Mouse (Mus musculus): Measurements from ENCODE around the gene Kcng4. TPM values are rescaled to one million over a fixed set of nuclear protein-coding genes. Genes with fewer than 3 reads are reported as not detected.

Gene Kcng4
- polyA plus RNA-seq, 1 experiment from 2014 or later, result not detected

DNA sequence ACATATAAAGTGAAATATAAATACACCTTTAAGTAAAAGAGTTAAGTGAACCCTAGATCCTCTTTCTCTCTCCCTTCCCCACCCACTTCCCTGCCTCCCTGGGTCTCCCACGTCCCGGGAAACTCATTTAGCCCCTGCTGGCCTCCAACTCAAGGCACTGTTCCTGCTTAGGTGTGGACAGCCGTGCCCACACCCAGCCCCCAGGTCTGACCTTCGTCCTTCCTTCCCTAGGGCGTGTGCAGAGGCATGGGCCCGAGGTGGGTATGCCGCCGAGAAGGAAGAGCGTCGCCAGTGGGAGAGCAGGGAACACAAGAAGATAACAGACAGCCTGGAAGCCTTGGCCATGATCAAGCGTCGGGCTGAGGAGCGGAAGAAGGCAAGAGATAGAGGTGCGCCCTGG lies 45.1 kb downstream of the Kcng4 start:
- H3K4me1 ChIP-seq (ENCODE audit: control insufficient read depth, insufficient read depth, low read length), result peaks cover 12% of the 10 kb centered on the region

DNA sequence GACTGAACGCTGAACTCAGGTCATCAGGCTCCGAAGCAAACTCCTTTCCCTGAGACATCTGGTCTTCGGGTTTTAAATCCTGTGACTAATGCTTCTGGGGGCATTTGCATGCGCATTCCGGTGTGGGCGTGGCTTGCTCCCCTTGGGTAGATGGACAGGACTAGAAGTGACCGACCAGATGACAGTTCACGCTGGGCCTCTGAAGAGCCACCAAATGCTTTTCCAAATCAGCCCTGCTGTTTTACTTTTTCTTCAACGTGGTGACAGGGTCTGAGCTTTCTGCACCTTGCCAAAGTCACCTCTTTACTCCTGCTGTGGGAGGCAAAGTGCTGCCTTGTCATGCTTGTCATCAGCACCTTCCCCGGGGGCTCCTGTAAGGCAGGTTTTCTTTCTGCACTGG lies 46.6 kb downstream of the Kcng4 start:
- 14% methylated on average over 10 of the region's 10 CpGs for WGBS (ENCODE audit: insufficient replicate concordance)
- Histone ChIP-seq H3K27me3 (ENCODE audit: control insufficient read depth, insufficient read depth, low read length) (peaks cover 5% of the 10 kb centered on the region), H3K27ac (ENCODE audit: low read depth, low read length) (peak overlapping the region; percentile 70; the same call in 1 of the 2 replicates), H3K9me3 (replicated peaks; ENCODE audit: control insufficient read depth, low read length) (no peaks in the 10 kb centered on the region), H3K4me1 (ENCODE audit: control insufficient read depth, insufficient read depth, low read length) (peaks cover 10% of the 10 kb centered on the region), H3K4me2 (peak overlapping the region; percentile 32), H3K4me3 (ENCODE audit: low read depth, low read length) (no peak overlapping the region), H3K36me3 (ENCODE audit: control insufficient read depth, insufficient read depth, low read length) (no peaks in the 10 kb centered on the region), H3K9ac (ENCODE audit: low read depth, low read length) (0 out of 2 replicates have a peak overlapping the region, but pooled peaks have one; percentile 3)
- ATAC-seq (replicated peaks; ENCODE audit: insufficient number of reproducible peaks, low FRiP score, low TSS enrichment), result 0 out of 2 replicates have a peak, but pooled peaks have one; percentile 56

More for the DNA sequence above, 45.1 kb downstream of the Kcng4 start:
- Histone ChIP-seq H3K4me3 (ENCODE audit: low read depth, low read length) (no peak overlapping the region), H3K36me3 (ENCODE audit: control insufficient read depth, insufficient read depth, low read length) (no peaks in the 10 kb centered on the region), H3K4me2 (no peak overlapping the region), H3K9me3 (replicated peaks; ENCODE audit: control insufficient read depth, low read length) (no peaks in the 10 kb centered on the region), H3K27me3 (ENCODE audit: control insufficient read depth, insufficient read depth, low read length) (peaks cover 5% of the 10 kb centered on the region), H3K27ac (ENCODE audit: low read depth, low read length) (no peak overlapping the region), H3K9ac (ENCODE audit: low read depth, low read length) (no peak overlapping the region)
- 58% methylated on average over 14 of the region's 14 CpGs for whole genome bisulfite sequencing (ENCODE audit: insufficient replicate concordance)
- ATAC-seq (replicated peaks; ENCODE audit: insufficient number of reproducible peaks, low FRiP score, low TSS enrichment), result no peak

DNA sequence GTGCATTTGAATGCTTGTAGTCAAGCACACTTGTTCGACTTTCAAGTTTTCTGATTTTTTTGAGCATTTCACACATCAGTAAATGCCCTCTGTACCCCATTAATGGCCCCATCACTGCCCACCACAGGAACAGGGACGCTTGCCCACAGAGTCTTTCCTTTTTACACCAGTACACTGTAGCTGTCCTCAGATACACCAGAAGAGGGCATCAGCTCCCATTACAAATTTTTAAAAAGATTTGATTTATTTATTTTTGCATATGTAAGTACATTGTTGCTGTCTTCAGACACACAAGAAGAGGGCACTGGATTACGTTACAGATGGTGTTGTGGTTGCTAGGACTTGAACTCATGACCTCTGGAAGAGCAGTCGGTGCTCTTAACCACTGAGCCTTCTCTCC lies 47.2 kb downstream of the Kcng4 start:
- Histone ChIP-seq H3K36me3 (ENCODE audit: control insufficient read depth, insufficient read depth, low read length) (no peaks in the 10 kb centered on the region), H3K4me2 (peak overlapping the region; percentile 32), H3K27me3 (ENCODE audit: control insufficient read depth, insufficient read depth, low read length) (peaks cover 5% of the 10 kb centered on the region), H3K9ac (ENCODE audit: low read depth, low read length) (no peak overlapping the region), H3K9me3 (replicated peaks; ENCODE audit: control insufficient read depth, low read length) (no peaks in the 10 kb centered on the region), H3K4me1 (ENCODE audit: control insufficient read depth, insufficient read depth, low read length) (peaks cover 10% of the 10 kb centered on the region), H3K27ac (ENCODE audit: low read depth, low read length) (peak overlapping the region; percentile 70), H3K4me3 (ENCODE audit: low read depth, low read length) (no peak overlapping the region)
- no peak for ATAC-seq (replicated peaks; ENCODE audit: insufficient number of reproducible peaks, low FRiP score, low TSS enrichment)
- whole genome bisulfite sequencing (ENCODE audit: insufficient replicate concordance), result 59% methylated on average over 4 of the region's 4 CpGs

DNA sequence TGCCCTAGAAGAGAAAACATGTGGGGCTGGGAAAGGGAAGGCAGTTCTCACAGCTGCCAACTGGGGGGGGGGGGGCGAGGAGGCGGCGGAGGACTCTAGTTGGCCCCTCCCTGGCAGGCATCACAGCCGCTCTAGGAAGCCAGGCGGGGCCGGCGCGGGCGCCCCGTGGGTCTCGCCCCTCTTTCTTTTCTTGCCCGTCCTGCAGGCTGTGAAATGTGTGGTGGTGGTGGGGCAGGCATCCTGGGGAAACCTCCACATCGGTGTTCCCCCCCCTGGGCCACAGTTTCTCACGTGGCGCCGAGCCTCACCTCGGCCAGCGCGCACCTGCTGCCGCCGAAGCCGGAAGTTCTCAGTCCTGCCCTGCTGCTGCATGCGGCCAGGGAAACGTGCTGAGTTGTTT lies 49.6 kb downstream of the Kcng4 start:
- no peak for ATAC-seq (replicated peaks; ENCODE audit: insufficient number of reproducible peaks, low FRiP score, low TSS enrichment)
- no peaks in the 10 kb centered on the region for H3K9me3 ChIP-seq (replicated peaks; ENCODE audit: control insufficient read depth, low read length)
- H3K27me3 ChIP-seq (ENCODE audit: control insufficient read depth, insufficient read depth, low read length), result no peaks in the 10 kb centered on the region
- H3K4me3 ChIP-seq (ENCODE audit: low read depth, low read length), result peak overlapping the region; percentile 38
- 0 out of 2 replicates have a peak overlapping the region, but pooled peaks have one; percentile 54 for H3K9ac ChIP-seq (ENCODE audit: low read depth, low read length)
- H3K27ac ChIP-seq (ENCODE audit: low read depth, low read length), result 0 out of 2 replicates have a peak overlapping the region, but pooled peaks have one; percentile 29
- H3K36me3 ChIP-seq (ENCODE audit: control insufficient read depth, insufficient read depth, low read length), result no peaks in the 10 kb centered on the region
- peak overlapping the region; percentile 70 for H3K4me2 ChIP-seq
- peaks cover 19% of the 10 kb centered on the region for H3K4me1 ChIP-seq (ENCODE audit: control insufficient read depth, insufficient read depth, low read length)
- 21% methylated on average over 24 of the region's 24 CpGs for WGBS (ENCODE audit: insufficient replicate concordance)

DNA sequence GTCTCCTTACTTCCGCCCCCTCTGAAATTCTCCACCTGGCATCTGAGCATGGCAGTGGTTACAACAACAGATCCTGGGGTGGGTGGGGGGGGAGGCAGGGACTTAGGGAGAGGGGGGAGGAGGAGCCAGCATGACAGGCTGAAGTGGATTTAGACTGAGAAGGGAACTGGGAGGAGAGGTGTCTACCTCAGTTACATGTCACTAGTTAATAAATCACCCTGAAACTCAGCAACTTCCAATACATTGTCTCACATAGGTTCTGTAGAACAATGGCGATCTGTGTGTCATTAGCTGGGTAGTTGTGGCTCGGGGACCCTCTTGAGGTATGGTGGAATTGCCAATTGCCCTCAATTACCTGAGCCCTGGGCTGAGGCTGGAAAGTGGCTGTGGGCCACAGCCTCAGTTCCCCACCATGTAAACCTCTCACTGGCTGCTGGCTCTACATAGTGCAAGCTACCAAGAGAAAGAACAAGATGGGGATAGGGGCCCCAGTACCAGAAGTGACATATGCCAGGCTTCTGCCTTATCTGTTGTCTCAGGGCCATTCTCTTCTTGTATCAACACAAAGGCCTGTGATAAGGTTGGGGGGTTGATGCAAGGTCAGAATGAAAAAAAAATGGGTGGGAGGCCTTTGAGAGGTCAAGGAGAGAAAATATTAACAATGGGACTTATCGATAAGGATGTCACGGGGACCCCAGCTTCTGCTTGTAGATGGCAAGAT lies 54.9 kb downstream of the Kcng4 start:
- H3K27me3 ChIP-seq (ENCODE audit: control insufficient read depth, insufficient read depth, low read length), result peaks cover 17% of the 10 kb centered on the region
- H3K4me3 ChIP-seq (ENCODE audit: low read depth, low read length), result no peak overlapping the region
- peak overlapping the region; percentile 27 for H3K4me2 ChIP-seq
- no peaks in the 10 kb centered on the region for H3K9me3 ChIP-seq (replicated peaks; ENCODE audit: control insufficient read depth, low read length)
- ATAC-seq (replicated peaks; ENCODE audit: insufficient number of reproducible peaks, low FRiP score, low TSS enrichment), result peak; percentile 77; the same call in 1 of the 2 replicates
- peaks cover 25% of the 10 kb centered on the region for H3K4me1 ChIP-seq (ENCODE audit: control insufficient read depth, insufficient read depth, low read length)
- H3K36me3 ChIP-seq (ENCODE audit: control insufficient read depth, insufficient read depth, low read length), result no peaks in the 10 kb centered on the region
- peak overlapping the region; percentile 46 for H3K27ac ChIP-seq (ENCODE audit: low read depth, low read length)
- H3K9ac ChIP-seq (ENCODE audit: low read depth, low read length), result peak overlapping the region; percentile 46; the same call in 1 of the 2 replicates
- 47% methylated on average over 5 of the region's 5 CpGs for WGBS (ENCODE audit: insufficient replicate concordance)

DNA sequence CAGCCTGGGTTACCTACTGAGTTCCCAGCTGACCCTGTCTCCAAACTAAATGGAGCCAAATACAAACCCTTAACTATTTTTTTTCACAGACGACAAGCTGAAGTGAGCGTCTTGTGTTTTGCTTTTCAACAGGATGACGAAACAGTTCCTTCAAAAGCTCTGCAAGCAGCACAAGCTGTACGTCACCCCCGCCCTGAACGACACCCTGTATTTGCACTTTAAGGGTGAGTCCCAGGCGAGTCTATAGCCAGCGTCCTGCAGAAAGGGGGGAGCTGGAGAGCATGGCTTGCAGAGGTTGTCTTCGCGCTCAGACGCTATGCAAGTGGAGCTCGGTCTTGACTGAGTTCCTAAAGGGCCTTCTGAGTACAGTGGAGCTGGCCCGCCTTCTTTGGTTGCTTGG lies 56.4 kb downstream of the Kcng4 start:
- no peak for ATAC-seq (replicated peaks; ENCODE audit: insufficient number of reproducible peaks, low FRiP score, low TSS enrichment)
- Histone ChIP-seq H3K27me3 (ENCODE audit: control insufficient read depth, insufficient read depth, low read length) (peaks cover 18% of the 10 kb centered on the region), H3K36me3 (ENCODE audit: control insufficient read depth, insufficient read depth, low read length) (no peaks in the 10 kb centered on the region), H3K4me2 (no peak overlapping the region), H3K9me3 (replicated peaks; ENCODE audit: control insufficient read depth, low read length) (no peaks in the 10 kb centered on the region), H3K4me1 (ENCODE audit: control insufficient read depth, insufficient read depth, low read length) (peaks cover 30% of the 10 kb centered on the region), H3K27ac (ENCODE audit: low read depth, low read length) (no peak overlapping the region), H3K9ac (ENCODE audit: low read depth, low read length) (no peak overlapping the region), H3K4me3 (ENCODE audit: low read depth, low read length) (no peak overlapping the region)
- WGBS (ENCODE audit: insufficient replicate concordance), result 49% methylated on average over 13 of the region's 13 CpGs

DNA sequence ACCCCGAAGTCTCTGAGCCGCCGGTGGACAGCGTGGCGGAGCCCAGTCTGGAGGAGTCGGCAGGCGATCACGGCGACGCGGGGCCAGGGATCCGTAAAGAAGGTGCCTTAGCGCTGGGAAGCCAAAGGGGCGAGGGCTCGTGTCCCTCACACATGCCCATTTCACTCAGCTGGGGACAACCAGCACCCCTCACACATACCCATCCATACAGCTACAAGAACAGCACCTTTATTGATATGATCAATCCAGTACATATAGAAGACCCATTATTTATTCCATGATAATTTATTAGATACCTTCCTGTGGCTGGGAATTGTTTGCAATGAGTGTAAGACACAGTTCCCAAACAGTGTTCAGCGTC lies 60.1 kb downstream of the Kcng4 start:
- peak overlapping the region; percentile 89 for H3K4me2 ChIP-seq
- no peaks in the 10 kb centered on the region for H3K9me3 ChIP-seq (replicated peaks; ENCODE audit: control insufficient read depth, low read length)
- H3K9ac ChIP-seq (ENCODE audit: low read depth, low read length), result peak overlapping the region; percentile 73
- H3K4me3 ChIP-seq (ENCODE audit: low read depth, low read length), result peak overlapping the region; percentile 70
- peaks cover 19% of the 10 kb centered on the region for H3K4me1 ChIP-seq (ENCODE audit: control insufficient read depth, insufficient read depth, low read length)
- 2% methylated on average over 16 of the region's 16 CpGs for WGBS (ENCODE audit: insufficient replicate concordance)
- no peaks in the 10 kb centered on the region for H3K36me3 ChIP-seq (ENCODE audit: control insufficient read depth, insufficient read depth, low read length)
- peaks cover 21% of the 10 kb centered on the region for H3K27me3 ChIP-seq (ENCODE audit: control insufficient read depth, insufficient read depth, low read length)
- H3K27ac ChIP-seq (ENCODE audit: low read depth, low read length), result no peak overlapping the region
- no peak for ATAC-seq (replicated peaks; ENCODE audit: insufficient number of reproducible peaks, low FRiP score, low TSS enrichment)

DNA sequence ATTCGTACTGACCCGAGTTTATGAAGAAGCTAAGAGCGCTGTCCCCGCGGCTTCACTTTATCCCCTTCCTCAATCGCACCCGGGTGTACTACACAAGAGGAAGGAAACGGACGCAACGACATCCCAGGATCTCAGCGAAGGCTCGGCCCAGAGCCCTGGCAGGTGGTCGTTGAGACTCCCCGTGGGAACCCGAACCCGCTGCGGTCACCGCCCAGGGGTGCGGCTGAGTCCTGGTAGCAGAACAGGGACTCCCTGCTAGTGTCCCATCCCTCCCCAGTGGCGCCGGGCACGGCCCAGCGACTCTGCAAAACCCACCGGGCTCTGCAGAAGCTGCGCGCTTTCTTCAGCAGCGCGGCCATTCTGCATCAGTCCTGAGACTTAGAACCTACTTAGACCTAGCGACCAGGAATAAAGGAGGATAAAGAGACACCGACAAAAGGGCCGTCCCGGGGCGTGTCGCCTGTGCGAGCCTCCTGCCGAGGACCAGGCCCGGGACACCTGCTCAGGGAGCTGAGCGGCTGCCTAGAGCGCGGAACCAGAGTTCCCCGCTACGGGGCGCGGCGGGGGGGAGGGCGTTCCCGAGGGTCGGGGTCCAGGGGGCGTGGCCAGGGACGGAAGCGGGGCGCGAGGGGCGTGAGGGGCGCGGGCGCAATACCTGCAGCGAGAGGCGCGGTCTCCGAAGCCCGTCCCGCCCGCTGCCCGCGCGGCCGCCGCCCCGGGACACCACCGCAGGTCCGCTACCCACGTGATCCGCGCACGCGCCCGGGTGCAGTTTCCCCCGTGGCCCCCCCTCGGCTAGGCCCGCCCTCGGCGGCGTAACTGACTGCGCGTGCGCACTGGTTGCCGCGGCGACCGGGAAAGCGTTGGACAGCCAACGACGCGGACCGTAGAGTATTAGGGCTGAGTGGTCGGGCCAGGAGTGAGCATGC lies 60.8 kb downstream of the Kcng4 start, which contains the start of the genes Hsdl1 and Dnaaf1:
Gene Hsdl1 (minus strand): TSS at position 747 of the 929 bp plus-strand sequence.
Gene Dnaaf1 (plus strand): TSS at position 799 of the 929 bp plus-strand sequence.
- H3K4me2 ChIP-seq, result peak within 1 kb of the TSS; percentile 89
- H3K9me3 ChIP-seq (replicated peaks; ENCODE audit: control insufficient read depth, low read length), result no peaks in the 10 kb centered on the region
- no peaks in the 10 kb centered on the region for H3K36me3 ChIP-seq (ENCODE audit: control insufficient read depth, insufficient read depth, low read length)
- 0 out of 2 replicates have a peak within 1 kb of the TSS, but pooled peaks have one; percentile 3 for H3K27ac ChIP-seq (ENCODE audit: low read depth, low read length)
- under 1% methylated on average over 97 of the region's 97 CpGs for WGBS (ENCODE audit: insufficient replicate concordance)
- H3K9ac ChIP-seq (ENCODE audit: low read depth, low read length), result peak within 1 kb of the TSS; percentile 73
- H3K4me1 ChIP-seq (ENCODE audit: control insufficient read depth, insufficient read depth, low read length), result 0 out of 2 replicates have a peak, but pooled peaks cover 13% of the 10 kb centered on the region
- H3K4me3 ChIP-seq (ENCODE audit: low read depth, low read length), result peak within 1 kb of the TSS; percentile 70
- ATAC-seq (replicated peaks; ENCODE audit: insufficient number of reproducible peaks, low FRiP score, low TSS enrichment), result peak; percentile 89
- peaks cover 21% of the 10 kb centered on the region for H3K27me3 ChIP-seq (ENCODE audit: control insufficient read depth, insufficient read depth, low read length)

Measured in heart, embryonic 11.5 days (tissue).